Mouse (Mus musculus) testis, adult 2 months (tissue): ENCODE measurements around the gene Gadd45a.

ENCODE experiments used
- CTCF ChIP-seq: fragments of 200-500 bp; IDR thresholded peaks from 2 replicates; pipeline ENCODE4 v1.5.1; 2012; ENCODE audit warnings: low read depth, mild to moderate bottlenecking, inconsistent platforms, low read length, moderate library complexity; ENCODE audit not compliant: control insufficient read depth, insufficient read depth, insufficient replicate concordance
- POLR2A ChIP-seq: fragments of 200-500 bp; IDR thresholded peaks from 2 replicates; pipeline ENCODE4 v1.6.1; 2012; ENCODE audit warnings: low read depth, mild to moderate bottlenecking, inconsistent platforms, low read length, moderate library complexity; ENCODE audit not compliant: control insufficient read depth

DNA sequence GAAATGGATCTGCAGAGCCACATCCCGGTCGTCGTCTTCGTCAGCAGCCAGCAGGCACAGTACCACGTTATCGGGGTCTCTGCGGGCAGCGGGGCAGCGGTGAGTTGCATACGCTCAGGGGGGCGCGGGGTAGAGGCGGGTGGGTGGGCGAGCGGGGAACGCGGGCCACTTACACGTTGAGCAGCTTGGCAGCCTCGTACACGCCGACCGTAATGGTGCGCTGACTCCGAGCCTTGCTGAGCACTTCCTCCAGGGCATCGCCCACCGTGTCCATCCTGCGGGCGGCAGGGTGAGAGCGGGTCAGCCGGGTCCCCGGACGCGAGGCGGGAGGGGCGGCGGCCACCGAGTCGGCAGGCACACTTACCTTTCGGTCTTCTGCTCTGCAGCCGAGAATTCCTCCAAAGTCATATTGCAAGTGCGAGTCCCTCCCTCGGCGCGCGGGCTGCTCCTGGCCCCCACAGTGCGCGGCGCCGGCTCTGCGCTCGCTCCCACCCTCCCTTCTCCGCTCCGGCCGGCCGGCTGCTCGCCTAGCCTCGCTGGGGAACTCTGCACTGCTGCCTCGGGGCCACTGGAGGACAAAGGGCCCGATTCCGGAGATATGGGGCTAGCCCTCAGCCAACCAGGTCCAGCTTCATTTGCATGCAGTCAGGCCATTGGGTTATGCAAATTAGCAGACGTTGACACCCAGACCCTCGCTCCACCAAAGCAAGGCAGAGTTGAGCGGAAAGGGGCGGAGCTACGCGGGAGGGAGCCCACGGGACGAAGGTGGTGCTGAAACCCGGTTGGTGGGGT is at the start of gene Gadd45a:
- TF ChIP-seq CTCF (no peak), POLR2A (peak; percentile 95)
